Mouse (Mus musculus): ENCODE results near the gene Gabarap. TPM values are rescaled to one million over a fixed set of nuclear protein-coding genes. Genes with fewer than 3 reads are reported as not detected.
"Not testable (repeated sequence)": the region's sequence is repeated elsewhere in the genome, so short reads cannot be mapped to it uniquely, and the experiment has no call there.

Gene Gabarap
- polyA plus RNA-seq, 1 experiment from 2014 or later: 624 TPM

DNA sequence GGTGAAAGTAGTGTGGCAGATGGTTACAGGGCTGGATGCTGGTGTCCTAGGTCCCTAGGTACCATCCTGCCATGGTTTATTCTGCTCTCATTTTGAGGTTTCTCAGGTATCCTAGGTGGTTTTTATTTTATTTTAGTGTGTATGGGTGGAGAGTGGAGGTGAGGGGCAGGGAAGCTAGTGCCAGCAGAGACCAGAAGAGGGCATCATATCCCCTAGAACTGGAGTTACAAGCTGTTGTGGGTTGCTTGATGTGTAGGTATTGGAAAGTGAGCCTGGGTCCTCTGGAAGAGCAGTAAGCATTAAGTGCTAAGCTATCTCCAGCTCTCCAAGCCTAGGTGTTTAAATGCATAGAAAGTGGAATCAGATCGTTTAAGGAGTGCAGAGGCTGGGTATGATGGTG, 38.7 kb upstream of the Gabarap start:
- no peak overlapping the region for H3K4me2 ChIP-seq (replicated peaks)
- no peaks in the 10 kb centered on the region for H3K9me3 ChIP-seq (ENCODE audit: control insufficient read depth, low read length)
- no peak for DNase-seq (ENCODE audit: low spot score)
- no peak overlapping the region for H3K4me3 ChIP-seq (replicated peaks; ENCODE audit: low read length)
- H3K27me3 ChIP-seq (ENCODE audit: control insufficient read depth, insufficient read depth, low read length): peaks cover 10% of the 10 kb centered on the region
- WGBS: 39% methylated on average over 1 of the region's 1 CpGs
- H3K36me3 ChIP-seq (replicated peaks; ENCODE audit: control insufficient read depth, insufficient read depth): no peaks in the 10 kb centered on the region
- peaks cover 6% of the 10 kb centered on the region; the same call in 1 of the 2 replicates for H3K4me1 ChIP-seq (replicated peaks; ENCODE audit: control insufficient read depth, insufficient read depth, low read length)
- ATAC-seq (ENCODE audit: low FRiP score): no peak
- H3K9ac ChIP-seq: no peak overlapping the region
- no peak overlapping the region for H3K27ac ChIP-seq

DNA sequence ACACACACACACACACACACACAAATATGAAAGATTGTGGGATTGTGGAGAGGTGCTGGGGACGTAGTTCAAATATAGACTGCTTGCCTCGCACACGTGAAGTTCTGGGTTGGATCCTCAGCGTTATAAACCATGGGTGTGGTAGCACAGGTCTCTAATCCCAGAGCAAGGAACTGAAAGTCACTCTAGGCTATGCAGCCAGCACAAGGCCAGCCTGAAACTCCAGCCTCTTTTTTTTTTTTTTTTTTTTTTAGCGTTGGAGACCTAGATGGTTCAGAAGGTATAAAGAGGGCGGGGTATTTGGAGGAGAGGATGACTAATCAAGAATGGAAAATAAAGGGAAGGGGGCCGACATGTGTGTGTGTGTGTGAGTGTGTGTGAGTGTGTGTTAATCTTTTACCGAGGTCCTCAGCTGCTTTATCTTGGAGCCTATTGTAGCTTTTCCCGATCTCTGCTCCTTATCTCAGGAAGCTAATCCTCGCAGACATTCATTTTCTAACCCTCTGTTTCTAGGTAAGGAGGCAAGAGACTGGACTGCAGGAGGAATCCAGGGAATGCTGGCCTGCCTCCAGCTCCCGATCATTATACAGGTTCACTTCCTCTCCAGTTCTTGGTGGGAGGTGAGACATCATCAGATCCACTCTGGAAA, 37.6 kb upstream of the Gabarap start:
- Histone ChIP-seq H3K4me2 (replicated peaks) (no peak overlapping the region), H3K27ac (no peak overlapping the region), H3K4me3 (replicated peaks; ENCODE audit: low read length) (no peak overlapping the region), H3K27me3 (ENCODE audit: control insufficient read depth, insufficient read depth, low read length) (peaks cover 4% of the 10 kb centered on the region), H3K36me3 (replicated peaks; ENCODE audit: control insufficient read depth, insufficient read depth) (no peaks in the 10 kb centered on the region), H3K4me1 (replicated peaks; ENCODE audit: control insufficient read depth, insufficient read depth, low read length) (peaks cover 4% of the 10 kb centered on the region; the same call in 1 of the 2 replicates), H3K9me3 (ENCODE audit: control insufficient read depth, low read length) (no peaks in the 10 kb centered on the region), H3K9ac (no peak overlapping the region)
- DNase-seq (ENCODE audit: low spot score) (no peak), ATAC-seq (ENCODE audit: low FRiP score) (no peak)
- 74% methylated on average over 11 of the region's 11 CpGs for WGBS

DNA sequence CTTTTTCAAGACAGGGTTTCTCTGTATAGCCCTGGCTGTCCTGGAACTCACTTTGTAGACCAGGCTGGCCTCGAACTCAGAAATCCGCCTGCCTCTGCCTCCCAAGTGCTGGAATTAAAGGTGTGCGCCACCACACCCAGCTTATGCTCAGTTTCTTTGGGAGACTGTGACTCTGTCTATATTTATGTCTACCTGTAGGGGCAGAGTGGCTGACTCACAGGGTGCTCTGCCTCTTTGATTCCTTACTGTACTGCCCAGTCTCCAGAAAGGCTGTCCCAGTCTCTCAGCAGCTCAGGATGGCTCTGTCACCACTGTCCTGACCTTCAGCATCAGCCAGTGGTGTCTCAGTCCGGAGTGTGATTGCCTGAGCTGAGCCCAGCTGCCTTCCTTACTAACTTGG, 35.3 kb upstream of the Gabarap start:
- not testable (repeated sequence) for H3K4me2 ChIP-seq (replicated peaks); H3K4me1 ChIP-seq (replicated peaks; ENCODE audit: control insufficient read depth, insufficient read depth, low read length); H3K9ac ChIP-seq; H3K27ac ChIP-seq; H3K4me3 ChIP-seq (replicated peaks; ENCODE audit: low read length); H3K36me3 ChIP-seq (replicated peaks; ENCODE audit: control insufficient read depth, insufficient read depth); DNase-seq (ENCODE audit: low spot score); H3K27me3 ChIP-seq (ENCODE audit: control insufficient read depth, insufficient read depth, low read length); ATAC-seq (ENCODE audit: low FRiP score); H3K9me3 ChIP-seq (ENCODE audit: control insufficient read depth, low read length)
- 70% methylated on average over 4 of the region's 4 CpGs for WGBS

DNA sequence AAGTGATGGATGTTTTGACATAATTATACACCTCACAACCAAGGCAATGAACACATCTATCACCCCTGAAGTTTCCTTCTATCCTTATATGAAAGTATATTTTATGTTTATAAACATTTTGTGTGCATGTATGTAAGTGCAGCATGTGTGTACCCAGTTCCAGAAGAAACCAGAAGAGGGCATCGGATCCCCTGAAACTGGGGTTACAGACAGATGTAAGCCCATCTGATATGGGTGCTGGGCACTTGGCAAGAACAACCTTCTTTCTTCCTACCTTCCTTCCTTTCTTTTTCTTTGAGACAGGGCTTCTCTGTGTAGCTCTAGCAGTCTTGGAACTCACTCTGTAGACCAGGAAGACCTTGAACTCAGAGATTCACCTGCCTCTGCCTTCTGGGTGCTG, 34.7 kb upstream of the Gabarap start:
- DNase-seq (ENCODE audit: low spot score) (no peak), ATAC-seq (ENCODE audit: low FRiP score) (no peak)
- WGBS: 75% methylated on average over 1 of the region's 1 CpGs
- H3K9ac ChIP-seq: no peak overlapping the region
- H3K27me3 ChIP-seq (ENCODE audit: control insufficient read depth, insufficient read depth, low read length): peaks cover 2% of the 10 kb centered on the region; the same call in 1 of the 2 replicates
- H3K36me3 ChIP-seq (replicated peaks; ENCODE audit: control insufficient read depth, insufficient read depth): no peaks in the 10 kb centered on the region
- H3K27ac ChIP-seq: no peak overlapping the region
- no peaks in the 10 kb centered on the region for H3K9me3 ChIP-seq (ENCODE audit: control insufficient read depth, low read length)
- H3K4me2 ChIP-seq (replicated peaks): no peak overlapping the region
- H3K4me1 ChIP-seq (replicated peaks; ENCODE audit: control insufficient read depth, insufficient read depth, low read length): no peaks in the 10 kb centered on the region
- no peak overlapping the region for H3K4me3 ChIP-seq (replicated peaks; ENCODE audit: low read length)

DNA sequence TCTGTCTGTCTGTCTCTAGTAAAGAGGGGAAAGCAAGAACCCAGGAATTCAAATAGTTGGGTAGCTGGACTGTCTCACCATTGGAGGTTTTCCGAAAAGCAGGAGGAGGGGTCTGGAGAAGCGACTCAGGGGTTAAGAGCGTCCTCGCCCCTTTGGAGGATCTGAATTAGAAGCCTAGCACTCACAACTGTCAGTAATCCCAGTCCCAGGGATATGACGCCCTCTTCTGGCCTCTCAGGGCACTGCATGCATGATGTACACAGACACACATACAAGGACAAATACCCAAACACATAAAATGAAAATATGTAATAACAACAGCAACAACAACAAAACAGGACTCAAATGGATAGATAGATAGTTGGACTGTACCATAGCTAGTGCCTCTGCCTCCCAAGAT, 30.3 kb upstream of the Gabarap start:
- no peaks in the 10 kb centered on the region for H3K9me3 ChIP-seq (ENCODE audit: control insufficient read depth, low read length)

DNA sequence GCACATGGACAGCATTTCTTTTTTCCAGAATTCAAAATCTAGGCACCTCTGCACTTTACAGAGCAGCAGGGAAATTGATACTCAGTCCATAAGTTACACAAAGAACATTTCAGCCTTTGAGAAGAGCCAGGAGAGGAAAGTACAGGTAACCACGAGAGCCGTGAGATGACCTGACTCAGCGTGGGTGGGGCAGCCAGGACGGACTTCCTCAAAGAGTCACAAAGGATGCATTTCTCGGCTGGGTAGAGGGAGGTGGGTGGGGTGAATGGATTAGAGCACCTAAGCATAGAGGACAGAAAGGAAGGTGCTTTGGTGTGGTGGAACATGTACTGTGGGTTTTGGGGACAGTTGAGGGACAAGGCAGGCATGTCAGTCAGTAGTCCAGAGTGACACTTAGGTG, 29.1 kb upstream of the Gabarap start:
- Histone ChIP-seq H3K4me1 (replicated peaks; ENCODE audit: control insufficient read depth, insufficient read depth, low read length) (0 out of 2 replicates have a peak, but pooled peaks cover 7% of the 10 kb centered on the region), H3K9ac (no peak overlapping the region), H3K4me3 (replicated peaks; ENCODE audit: low read length) (no peak overlapping the region), H3K9me3 (ENCODE audit: control insufficient read depth, low read length) (no peaks in the 10 kb centered on the region), H3K27ac (no peak overlapping the region), H3K27me3 (ENCODE audit: control insufficient read depth, insufficient read depth, low read length) (peaks cover 58% of the 10 kb centered on the region), H3K4me2 (replicated peaks) (no peak overlapping the region), H3K36me3 (replicated peaks; ENCODE audit: control insufficient read depth, insufficient read depth) (no peaks in the 10 kb centered on the region)
- WGBS: 51% methylated on average over 5 of the region's 5 CpGs
- ATAC-seq (ENCODE audit: low FRiP score): no peak
- no peak for DNase-seq (ENCODE audit: low spot score)

More for the DNA sequence above, 30.3 kb upstream of the Gabarap start:
- Histone ChIP-seq H3K9ac (no peak overlapping the region), H3K4me2 (replicated peaks) (no peak overlapping the region), H3K4me1 (replicated peaks; ENCODE audit: control insufficient read depth, insufficient read depth, low read length) (0 out of 2 replicates have a peak, but pooled peaks cover 2% of the 10 kb centered on the region), H3K36me3 (replicated peaks; ENCODE audit: control insufficient read depth, insufficient read depth) (no peaks in the 10 kb centered on the region), H3K27me3 (ENCODE audit: control insufficient read depth, insufficient read depth, low read length) (peaks cover 46% of the 10 kb centered on the region), H3K4me3 (replicated peaks; ENCODE audit: low read length) (no peak overlapping the region), H3K27ac (no peak overlapping the region)
- ATAC-seq (ENCODE audit: low FRiP score) (no peak), DNase-seq (ENCODE audit: low spot score) (no peak)
- 28% methylated on average over 5 of the region's 5 CpGs for WGBS

DNA sequence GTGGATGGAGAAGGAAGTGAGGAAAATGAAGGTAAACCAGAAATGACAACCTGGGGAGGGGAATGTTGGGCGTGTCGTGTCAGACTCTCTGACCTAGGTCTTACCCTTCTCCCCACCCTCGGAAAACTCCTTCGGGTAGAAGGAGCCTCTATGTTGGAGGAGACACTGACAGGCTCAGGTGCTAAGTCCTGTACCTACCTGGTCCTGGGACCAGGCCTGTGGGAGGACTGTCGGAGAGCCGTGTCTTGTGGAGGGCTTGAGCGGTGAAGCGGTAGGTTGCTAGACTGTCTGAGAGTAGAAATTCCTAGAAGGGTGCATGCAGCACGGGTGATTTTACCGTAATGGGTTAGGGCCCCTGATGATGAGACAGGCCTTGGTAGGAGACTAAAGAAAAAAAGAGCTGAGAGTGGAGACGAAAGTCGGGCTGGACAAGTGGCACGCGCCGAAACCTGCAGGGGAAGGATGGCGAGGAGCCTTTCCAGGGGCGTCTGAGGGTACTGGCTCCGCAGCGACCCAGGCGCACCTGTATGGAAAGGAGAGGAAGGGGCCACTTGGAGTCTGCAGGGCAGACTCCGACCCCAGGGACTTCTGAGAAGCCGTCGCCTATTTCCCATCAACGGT, 26.2 kb upstream of the Gabarap start, which contains the start of gene Cldn7:
TSS of gene Cldn7 (plus strand) at position 130 of the 621 bp plus-strand sequence.
- no peak for ATAC-seq (ENCODE audit: low FRiP score)
- H3K27ac ChIP-seq: no peak within 1 kb of the TSS
- H3K4me3 ChIP-seq (replicated peaks; ENCODE audit: low read length): no peak within 1 kb of the TSS; the same call in 1 of the 2 replicates
- peaks cover 78% of the 10 kb centered on the region for H3K27me3 ChIP-seq (ENCODE audit: control insufficient read depth, insufficient read depth, low read length)
- no peak for DNase-seq (ENCODE audit: low spot score)
- H3K36me3 ChIP-seq (replicated peaks; ENCODE audit: control insufficient read depth, insufficient read depth): peaks cover 19% of the 10 kb centered on the region
- H3K4me2 ChIP-seq (replicated peaks): no peak within 1 kb of the TSS
- H3K9me3 ChIP-seq (ENCODE audit: control insufficient read depth, low read length): no peaks in the 10 kb centered on the region
- H3K9ac ChIP-seq: no peak within 1 kb of the TSS
- 12% methylated on average over 24 of the region's 24 CpGs for WGBS
- 0 out of 2 replicates have a peak, but pooled peaks cover 7% of the 10 kb centered on the region for H3K4me1 ChIP-seq (replicated peaks; ENCODE audit: control insufficient read depth, insufficient read depth, low read length)

DNA sequence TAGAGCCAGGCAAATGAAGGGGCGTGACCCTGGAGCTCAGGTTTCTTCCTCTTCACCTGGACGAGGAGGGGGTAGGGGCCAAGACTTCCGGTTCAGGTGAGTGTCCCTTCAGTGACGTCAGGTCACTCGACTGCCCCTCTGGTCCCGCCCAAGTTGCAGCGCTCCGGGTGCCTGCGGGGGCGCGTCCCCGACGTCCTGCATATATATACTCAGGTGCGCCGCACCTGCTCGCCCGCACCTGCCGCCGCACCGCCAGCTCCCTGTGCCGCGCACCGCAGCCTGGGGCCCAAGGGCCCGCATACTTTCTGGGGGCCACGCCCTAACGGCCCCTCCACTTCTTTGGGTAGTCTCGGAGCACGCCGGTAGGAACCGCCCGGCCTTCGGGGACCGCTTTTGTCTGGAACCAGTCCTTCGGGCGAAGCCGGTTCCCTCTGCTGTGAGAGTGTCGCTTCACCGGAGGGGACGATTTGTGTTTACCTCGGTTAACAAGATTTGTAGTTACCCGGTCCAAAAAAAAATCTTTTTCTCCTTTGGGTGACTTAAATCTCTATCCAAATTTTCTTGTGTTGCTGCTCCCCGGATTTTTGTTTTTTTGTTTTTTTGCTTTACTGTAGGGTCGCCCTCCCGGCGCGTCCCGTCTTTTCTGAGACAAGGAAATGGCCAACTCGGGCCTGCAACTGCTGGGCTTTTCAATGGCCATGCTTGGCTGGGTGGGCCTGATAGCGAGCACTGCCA, 25.5 kb upstream of the Gabarap start:
- no peak for ATAC-seq (ENCODE audit: low FRiP score)
- Histone ChIP-seq H3K4me1 (replicated peaks; ENCODE audit: control insufficient read depth, insufficient read depth, low read length) (0 out of 2 replicates have a peak, but pooled peaks cover 7% of the 10 kb centered on the region), H3K27ac (no peak overlapping the region), H3K36me3 (replicated peaks; ENCODE audit: control insufficient read depth, insufficient read depth) (peaks cover 25% of the 10 kb centered on the region), H3K9ac (no peak overlapping the region), H3K4me3 (replicated peaks; ENCODE audit: low read length) (no peak overlapping the region; the same call in none of the 2 replicates), H3K4me2 (replicated peaks) (no peak overlapping the region), H3K9me3 (ENCODE audit: control insufficient read depth, low read length) (no peaks in the 10 kb centered on the region), H3K27me3 (ENCODE audit: control insufficient read depth, insufficient read depth, low read length) (peaks cover 78% of the 10 kb centered on the region)
- no peak for DNase-seq (ENCODE audit: low spot score)
- 3% methylated on average over 49 of the region's 49 CpGs for WGBS
